Mouse (Mus musculus): ENCODE data around the gene Gm5415.
"Not testable (repeated sequence)": the region's sequence is repeated elsewhere in the genome, so short reads cannot be mapped to it uniquely, and the experiment has no call there.

Gm5415 gene

DNA sequence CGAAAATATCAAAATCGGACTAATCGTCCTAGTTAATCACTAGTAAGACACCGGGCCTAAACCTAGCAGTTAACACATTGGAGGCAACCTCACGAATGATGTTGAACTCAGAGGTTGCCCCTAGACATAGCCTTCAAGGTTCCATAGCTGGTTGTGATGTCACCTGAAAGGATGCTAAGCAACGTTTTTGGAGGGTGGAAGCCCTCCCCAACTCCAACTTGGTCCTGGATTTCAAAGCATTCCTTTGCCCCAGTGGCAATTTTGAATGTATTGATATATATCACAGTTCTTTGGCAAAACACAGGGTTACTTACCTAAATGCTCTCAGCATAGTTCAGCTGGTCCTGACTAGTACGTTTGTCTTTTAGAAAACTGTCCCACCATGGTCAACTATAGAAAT lies at the start of gene Gm5415:
TSS of gene Gm5415 (minus strand) at position 101 of the 400 bp plus-strand sequence.
- not testable (repeated sequence) for DNase-seq (ENCODE audit: low read depth)

- DNase-seq (ENCODE audit: low read depth): no peak
Measured at GRCm38 (mm10) chr1:32568901-32569300, 21.8 kb upstream of the Gm5415 start.

DNA sequence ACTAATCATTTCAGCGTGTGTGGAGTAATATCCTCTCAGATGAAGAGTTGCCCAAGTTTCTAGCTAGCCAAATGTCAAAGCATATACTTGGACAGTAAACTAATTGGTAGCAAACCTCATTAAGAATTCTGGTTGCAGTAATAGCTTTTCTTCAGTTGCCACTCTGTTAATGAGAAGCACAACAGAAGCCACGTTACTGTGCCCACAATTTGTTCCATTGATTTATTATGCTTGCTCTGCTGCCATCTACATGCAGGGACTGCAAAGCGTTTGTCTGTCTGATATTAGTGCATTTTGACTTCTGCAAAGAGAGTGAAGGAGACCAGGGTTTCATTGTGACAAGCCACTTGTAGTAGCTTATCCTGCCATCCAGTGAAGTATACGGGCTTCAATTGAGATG lies 6.8 kb upstream of the Gm5415 start:
- DNase-seq (ENCODE audit: low read depth): no peak

- DNase-seq (ENCODE audit: low read depth): no peak
Measured at GRCm38 (mm10) chr1:32553459-32553858, 6.4 kb upstream of the Gm5415 start.

DNA sequence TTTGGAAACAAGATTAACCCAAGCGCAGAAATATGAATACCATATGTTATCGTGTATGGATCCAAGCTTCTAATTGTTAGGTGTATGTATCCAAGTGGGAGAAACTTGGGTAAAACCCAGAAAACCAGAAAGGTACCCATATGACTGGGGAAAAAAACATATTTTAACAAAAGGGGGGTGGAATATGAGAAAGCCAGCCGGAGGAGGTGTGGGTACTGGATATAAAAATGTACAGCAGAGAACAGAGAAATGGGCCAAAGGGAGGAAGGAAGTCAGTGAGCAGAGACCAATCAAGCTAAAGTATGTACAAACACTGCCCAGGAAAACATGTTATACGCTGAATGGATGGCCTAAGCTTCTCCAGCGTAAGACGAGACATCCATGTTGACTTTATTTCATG lies 43.7 kb downstream of the Gm5415 start:
- DNase-seq (ENCODE audit: low read depth): no peak
